Mouse (Mus musculus): ENCODE data around the gene Gm10570.

Gm10570 gene

DNA sequence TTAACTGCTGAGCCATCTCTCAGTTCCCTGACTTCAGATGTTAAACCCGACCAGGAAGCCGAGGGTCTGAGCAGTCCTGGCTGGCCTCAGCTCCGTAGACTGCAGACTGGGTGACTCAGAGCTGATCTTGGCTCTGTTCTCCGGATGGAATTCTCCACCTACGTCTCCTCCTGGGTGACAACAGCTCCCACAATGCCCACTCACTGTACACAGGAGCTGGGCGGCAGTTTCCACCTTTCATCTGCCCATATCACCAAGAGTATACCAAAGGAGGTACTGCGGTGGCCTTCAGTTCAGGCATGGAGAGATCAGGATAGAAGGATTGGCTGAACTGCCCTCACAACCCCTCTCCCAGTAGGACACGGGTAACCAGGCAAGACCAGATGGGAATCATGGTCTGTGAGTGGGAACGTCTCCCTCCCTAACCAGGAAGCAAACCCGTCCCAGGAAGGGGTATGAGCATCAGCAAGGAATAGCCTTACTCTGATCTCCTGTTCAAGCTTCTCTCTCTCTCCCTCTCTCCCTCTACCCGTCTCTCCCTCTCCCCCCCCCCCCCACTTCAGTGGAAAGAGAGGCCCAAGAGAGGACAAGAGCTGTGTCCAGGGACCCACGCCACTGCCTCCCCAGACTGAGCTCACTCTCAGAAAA is 34.7 kb downstream of the Gm10570 start:
- DNase-seq (ENCODE audit: low read depth in 2 of 2, low spot score in 2 of 2): no peak

GRCm38 (mm10) chr4:130270611-130271347 is 37.7 kb downstream of the Gm10570 start:
- no peak for DNase-seq (ENCODE audit: low read depth in 2 of 2, low spot score in 2 of 2)

- no peak for DNase-seq (ENCODE audit: low read depth in 2 of 2, low spot score in 2 of 2)
Measured at GRCm38 (mm10) chr4:130270089-130270488, 38.4 kb downstream of the Gm10570 start.

GRCm38 (mm10) chr4:130268736-130269135 is 39.7 kb downstream of the Gm10570 start:
- DNase-seq (ENCODE audit: low read depth in 2 of 2, low spot score in 2 of 2): no peak

GRCm38 (mm10) chr4:130267069-130267468 is 41.4 kb downstream of the Gm10570 start:
- no peak for DNase-seq (ENCODE audit: low read depth in 2 of 2, low spot score in 2 of 2)

DNA sequence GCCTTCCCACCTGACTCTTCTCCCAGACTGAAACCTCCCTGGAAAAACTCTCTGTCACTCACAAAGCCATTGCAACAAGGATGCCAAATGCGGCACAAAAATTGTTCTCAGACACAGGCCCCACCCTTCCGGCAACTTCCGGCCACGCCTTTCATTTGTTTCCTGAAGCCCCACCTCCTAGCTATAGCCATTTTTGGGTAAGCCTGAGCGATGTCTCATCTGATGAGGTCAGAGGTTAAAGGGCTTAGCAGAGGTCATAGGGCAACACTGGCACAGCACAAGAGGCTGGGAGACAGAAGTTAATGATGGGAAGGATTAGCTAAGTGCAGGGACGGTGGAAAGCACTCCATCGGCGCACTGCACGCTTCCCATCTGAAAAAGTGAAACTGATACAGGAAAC is 41.9 kb downstream of the Gm10570 start:
- DNase-seq (ENCODE audit: low read depth in 2 of 2, low spot score in 2 of 2): no peak

GRCm38 (mm10) chr4:130264698-130265349 is 43.6 kb downstream of the Gm10570 start:
- DNase-seq (ENCODE audit: low read depth in 2 of 2, low spot score in 2 of 2): peak; percentile 25 to 50

DNA sequence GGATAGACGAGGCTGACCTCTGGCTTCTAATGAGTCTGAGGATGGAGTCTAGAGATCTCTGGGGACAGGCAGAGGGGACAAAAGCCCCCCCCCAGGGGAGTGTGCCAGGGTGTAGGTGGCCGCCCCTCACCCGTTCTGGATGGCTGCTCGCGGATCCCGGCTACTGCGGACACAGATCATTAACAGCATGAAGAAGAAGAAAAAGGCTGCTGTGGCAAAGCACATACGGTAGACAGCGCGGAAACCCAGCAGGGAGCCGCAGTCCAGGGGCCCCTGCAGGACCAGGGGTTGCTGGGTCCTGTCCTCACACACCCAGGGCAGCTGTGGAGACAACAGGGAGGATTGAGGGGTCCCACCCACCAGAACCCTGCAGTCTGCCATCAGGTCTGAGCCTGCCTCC is 44.3 kb downstream of the Gm10570 start:
- DNase-seq (ENCODE audit: low read depth in 2 of 2, low spot score in 2 of 2): no peak

DNA sequence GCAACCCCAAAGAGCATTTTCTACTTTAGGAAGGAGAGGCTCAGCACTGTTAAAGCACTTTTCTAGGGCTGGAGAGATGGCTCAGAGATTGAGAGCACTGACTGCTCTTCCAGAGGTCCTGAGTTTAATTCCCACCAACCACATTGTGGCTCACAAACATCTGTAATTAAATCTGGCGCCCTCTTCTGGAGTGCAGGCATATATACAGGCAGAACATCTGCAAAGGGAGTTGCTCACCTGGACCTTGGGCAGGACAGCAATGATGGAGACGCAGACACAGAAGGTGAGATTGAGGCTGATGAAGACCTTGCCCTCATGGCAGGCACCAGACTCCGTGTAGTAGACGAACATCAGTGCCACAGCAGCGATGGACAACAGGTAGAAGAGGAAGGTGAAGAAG is 48.1 kb downstream of the Gm10570 start:
- no peak for DNase-seq (ENCODE audit: low read depth in 2 of 2, low spot score in 2 of 2)

Data from CD8-positive naive resting alpha-beta T cell, adult 2 months (primary cell).